Mouse (Mus musculus): Measurements from ENCODE around the gene Cdh16. TPM values are rescaled to one million over a fixed set of nuclear protein-coding genes. Genes with fewer than 3 reads are reported as not detected.

Gene Cdh16
- polyA plus RNA-seq, 2 experiments: 0.62 to 0.98 TPM

GRCm38 (mm10) chr8:104598496-104598895 is 25.7 kb downstream of the Cdh16 start:
- TF ChIP-seq POLR2A (IDR thresholded peaks at IDR 0.05; ENCODE audit: borderline replicate concordance, extremely low read depth, insufficient read depth, insufficient read length): no peak
- H3K27ac ChIP-seq (replicated peaks; ENCODE audit: low read depth, low read length): no peak overlapping the region
- DNase-seq (ENCODE audit: low spot score): no peak
- no peak overlapping the region for H3K9ac ChIP-seq (ENCODE audit: low read depth, low read length, severe bottlenecking)
- 30% methylated on average over 6 of the region's 6 CpGs for WGBS
- H3K4me1 ChIP-seq (ENCODE audit: control insufficient read depth, insufficient read depth, low read length): peaks cover 3% of the 10 kb centered on the region; the same call in 1 of the 2 replicates
- no peak overlapping the region for H3K4me2 ChIP-seq (replicated peaks; ENCODE audit: low read depth, low read length, severe bottlenecking)
- H3K9me3 ChIP-seq (ENCODE audit: control insufficient read depth, low read length): no peaks in the 10 kb centered on the region
- no peaks in the 10 kb centered on the region for H3K27me3 ChIP-seq (ENCODE audit: control insufficient read depth, insufficient read depth, low read length)
- H3K36me3 ChIP-seq (ENCODE audit: control insufficient read depth, insufficient read depth, low read length): peaks cover 34% of the 10 kb centered on the region
- ATAC-seq (ENCODE audit: low FRiP score, low read depth): no peak
- H3K4me3 ChIP-seq (replicated peaks; ENCODE audit: low read length): no peak overlapping the region

GRCm38 (mm10) chr8:104597656-104598055 is 26.5 kb downstream of the Cdh16 start:
- H3K9me3 ChIP-seq (ENCODE audit: control insufficient read depth, low read length): no peaks in the 10 kb centered on the region
- no peak for TF ChIP-seq POLR2A (IDR thresholded peaks at IDR 0.05; ENCODE audit: borderline replicate concordance, extremely low read depth, insufficient read depth, insufficient read length)
- peaks cover 3% of the 10 kb centered on the region; the same call in 1 of the 2 replicates for H3K4me1 ChIP-seq (ENCODE audit: control insufficient read depth, insufficient read depth, low read length)
- H3K4me2 ChIP-seq (replicated peaks; ENCODE audit: low read depth, low read length, severe bottlenecking): no peak overlapping the region
- H3K27me3 ChIP-seq (ENCODE audit: control insufficient read depth, insufficient read depth, low read length): no peaks in the 10 kb centered on the region
- H3K36me3 ChIP-seq (ENCODE audit: control insufficient read depth, insufficient read depth, low read length): peaks cover 36% of the 10 kb centered on the region
- no peak for ATAC-seq (ENCODE audit: low FRiP score, low read depth)
- no peak overlapping the region for H3K27ac ChIP-seq (replicated peaks; ENCODE audit: low read depth, low read length)
- WGBS: 67% methylated on average over 6 of the region's 6 CpGs
- no peak for DNase-seq (ENCODE audit: low spot score)
- H3K9ac ChIP-seq (ENCODE audit: low read depth, low read length, severe bottlenecking): no peak overlapping the region
- no peak overlapping the region for H3K4me3 ChIP-seq (replicated peaks; ENCODE audit: low read length)

GRCm38 (mm10) chr8:104595773-104596536 is 28.2 kb downstream of the Cdh16 start:
- 85% methylated on average over 21 of the region's 21 CpGs for WGBS

GRCm38 (mm10) chr8:104594611-104595362 is 29.4 kb downstream of the Cdh16 start:
- ATAC-seq (ENCODE audit: low FRiP score, low read depth): no peak

More at GRCm38 (mm10) chr8:104595773-104596536, 28.2 kb downstream of the Cdh16 start:
- Histone ChIP-seq H3K4me3 (replicated peaks; ENCODE audit: low read length) (no peak overlapping the region), H3K36me3 (ENCODE audit: control insufficient read depth, insufficient read depth, low read length) (peaks cover 36% of the 10 kb centered on the region), H3K27ac (replicated peaks; ENCODE audit: low read depth, low read length) (no peak overlapping the region), H3K27me3 (ENCODE audit: control insufficient read depth, insufficient read depth, low read length) (no peaks in the 10 kb centered on the region), H3K4me1 (ENCODE audit: control insufficient read depth, insufficient read depth, low read length) (peaks cover 4% of the 10 kb centered on the region; the same call in 1 of the 2 replicates), H3K9me3 (ENCODE audit: control insufficient read depth, low read length) (no peaks in the 10 kb centered on the region), H3K4me2 (replicated peaks; ENCODE audit: low read depth, low read length, severe bottlenecking) (no peak overlapping the region), H3K9ac (ENCODE audit: low read depth, low read length, severe bottlenecking) (no peak overlapping the region)
- DNase-seq (ENCODE audit: low spot score): no peak
- no peak for ATAC-seq (ENCODE audit: low FRiP score, low read depth)
- TF ChIP-seq POLR2A (IDR thresholded peaks at IDR 0.05; ENCODE audit: borderline replicate concordance, extremely low read depth, insufficient read depth, insufficient read length): no peak

GRCm38 (mm10) chr8:104593536-104594325 is 30.5 kb downstream of the Cdh16 start:
- Histone ChIP-seq H3K36me3 (ENCODE audit: control insufficient read depth, insufficient read depth, low read length) (peaks cover 36% of the 10 kb centered on the region), H3K9me3 (ENCODE audit: control insufficient read depth, low read length) (no peaks in the 10 kb centered on the region), H3K27ac (replicated peaks; ENCODE audit: low read depth, low read length) (no peak overlapping the region), H3K27me3 (ENCODE audit: control insufficient read depth, insufficient read depth, low read length) (no peaks in the 10 kb centered on the region), H3K4me3 (replicated peaks; ENCODE audit: low read length) (no peak overlapping the region), H3K4me2 (replicated peaks; ENCODE audit: low read depth, low read length, severe bottlenecking) (no peak overlapping the region), H3K4me1 (ENCODE audit: control insufficient read depth, insufficient read depth, low read length) (peaks cover 7% of the 10 kb centered on the region), H3K9ac (ENCODE audit: low read depth, low read length, severe bottlenecking) (no peak overlapping the region)
- DNase-seq (ENCODE audit: low spot score) (no peak), ATAC-seq (ENCODE audit: low FRiP score, low read depth) (no peak)
- 90% methylated on average over 31 of the region's 31 CpGs for WGBS
- TF ChIP-seq POLR2A (IDR thresholded peaks at IDR 0.05; ENCODE audit: borderline replicate concordance, extremely low read depth, insufficient read depth, insufficient read length): no peak

More at GRCm38 (mm10) chr8:104594611-104595362, 29.4 kb downstream of the Cdh16 start:
- H3K36me3 ChIP-seq (ENCODE audit: control insufficient read depth, insufficient read depth, low read length): peaks cover 36% of the 10 kb centered on the region
- H3K4me3 ChIP-seq (replicated peaks; ENCODE audit: low read length): no peak overlapping the region
- no peaks in the 10 kb centered on the region for H3K27me3 ChIP-seq (ENCODE audit: control insufficient read depth, insufficient read depth, low read length)
- no peak overlapping the region for H3K27ac ChIP-seq (replicated peaks; ENCODE audit: low read depth, low read length)
- no peak overlapping the region for H3K9ac ChIP-seq (ENCODE audit: low read depth, low read length, severe bottlenecking)
- no peaks in the 10 kb centered on the region for H3K9me3 ChIP-seq (ENCODE audit: control insufficient read depth, low read length)
- peaks cover 7% of the 10 kb centered on the region for H3K4me1 ChIP-seq (ENCODE audit: control insufficient read depth, insufficient read depth, low read length)
- 95% methylated on average over 19 of the region's 19 CpGs for WGBS
- TF ChIP-seq POLR2A (IDR thresholded peaks at IDR 0.05; ENCODE audit: borderline replicate concordance, extremely low read depth, insufficient read depth, insufficient read length): no peak
- no peak overlapping the region for H3K4me2 ChIP-seq (replicated peaks; ENCODE audit: low read depth, low read length, severe bottlenecking)
- no peak for DNase-seq (ENCODE audit: low spot score)
